Mouse (Mus musculus) midbrain, embryonic 16.5 days (tissue): ENCODE results near the gene Rad9b. TPM values are rescaled to one million over a fixed set of nuclear protein-coding genes. Genes with fewer than 3 reads are reported as not detected.
A peak's percentile ranks its signal among the peaks of the same experiment; 100 is the strongest.

Experiments used
- ATAC-seq: fragments of 200-750 bp; cut with Nextera tagmentation; 2 replicates; pipeline ENCODE4 v1.8.0; 2017; ENCODE audit warnings: moderate TSS enrichment
- H3K27ac ChIP-seq: fragments of 300-500 bp; sonication (generic); 2 replicates; pipeline ENCODE4 v1.5.1; 2014; ENCODE audit warnings: mild to moderate bottlenecking, low read length, mixed read lengths
- H3K27me3 ChIP-seq: fragments of 300-500 bp; sonication (generic); 2 replicates; pipeline ENCODE4 v1.6.1; 2014; ENCODE audit warnings: low read depth, low read length, mixed read lengths; ENCODE audit not compliant: control insufficient read depth, insufficient read depth
- H3K36me3 ChIP-seq: fragments of 300-500 bp; sonication (generic); 2 replicates; pipeline ENCODE4 v1.6.1; 2014; ENCODE audit warnings: mild to moderate bottlenecking, low read length, moderate library complexity, mixed read lengths; ENCODE audit not compliant: control insufficient read depth, insufficient read depth
- H3K4me1 ChIP-seq: fragments of 300-500 bp; sonication (generic); 2 replicates; pipeline ENCODE4 v1.6.1; 2014; ENCODE audit warnings: mild to moderate bottlenecking, low read length, mixed read lengths; ENCODE audit not compliant: control insufficient read depth, insufficient read depth
- H3K4me2 ChIP-seq: fragments of 300-500 bp; sonication (generic); 2 replicates; pipeline ENCODE4 v1.6.1; 2014; ENCODE audit warnings: mild to moderate bottlenecking, low read length, mixed read lengths
- H3K4me3 ChIP-seq: fragments of 300-500 bp; sonication (generic); 2 replicates; pipeline ENCODE4 v1.5.1; 2014; ENCODE audit warnings: low read depth, mild to moderate bottlenecking, low read length, moderate library complexity, mixed read lengths
- H3K9ac ChIP-seq: fragments of 300-500 bp; sonication (generic); 2 replicates; pipeline ENCODE4 v1.6.1; 2014; ENCODE audit warnings: low read depth, low read length, mixed read lengths
- H3K9me3 ChIP-seq: fragments of 300-500 bp; sonication (generic); replicated peaks from 2 replicates; pipeline ENCODE4 v1.6.1; 2014; ENCODE audit warnings: mild to moderate bottlenecking, low read length, mixed read lengths; ENCODE audit not compliant: control insufficient read depth, poor library complexity, severe bottlenecking
- WGBS: fragments of 180-500 bp; shearing (Covaris S2); extraction: QIAGEN DNeasy Blood & Tissue Kit; methylation state at CpG from one replicate; pipeline ENCODE4 v1.1.7; 2014; 5-methylcytosine and 5-hydroxymethylcytosine counted together
- polyA plus RNA-seq: library from polyadenylated mRNA; unstranded; fragments of >200 nt; fragmentation: Nextera tagmentation; extraction: Ambion mirVana; gene quantifications from 2 replicates; pipeline ENCODE4 v1.2.1, GENCODE M21; 2015

The Rad9b gene
- polyA plus RNA-seq, 1 experiment from 2014 or later, result 23.9 TPM

DNA sequence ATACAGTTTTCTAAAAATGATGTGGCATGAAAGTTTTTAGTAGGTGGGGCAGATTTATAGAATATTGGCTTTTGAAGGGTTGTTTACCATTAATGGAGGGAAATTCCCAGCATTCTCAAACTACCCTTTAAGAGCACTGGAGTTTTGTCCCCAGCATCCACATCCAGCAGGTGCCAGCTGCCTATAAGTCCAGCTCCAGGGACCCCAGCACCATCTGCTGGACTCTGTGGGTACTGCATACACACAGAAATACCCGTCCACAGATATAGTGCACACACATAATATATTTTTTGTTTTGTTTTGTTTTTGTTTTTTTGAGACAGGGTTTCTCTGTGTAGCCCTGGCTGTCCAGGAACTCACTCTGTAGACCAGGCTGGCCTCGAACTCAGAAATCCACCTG, 39.9 kb upstream of the Rad9b start:
- Histone ChIP-seq H3K4me3 (no peak overlapping the region), H3K27me3 (no peaks in the 10 kb centered on the region), H3K27ac (no peak overlapping the region), H3K36me3 (peaks cover 13% of the 10 kb centered on the region), H3K9ac (no peak overlapping the region), H3K9me3 (no peaks in the 10 kb centered on the region), H3K4me2 (no peak overlapping the region), H3K4me1 (peaks cover 9% of the 10 kb centered on the region)
- no peak for ATAC-seq
- WGBS, result 50% methylated on average over 2 of the region's 2 CpGs

DNA sequence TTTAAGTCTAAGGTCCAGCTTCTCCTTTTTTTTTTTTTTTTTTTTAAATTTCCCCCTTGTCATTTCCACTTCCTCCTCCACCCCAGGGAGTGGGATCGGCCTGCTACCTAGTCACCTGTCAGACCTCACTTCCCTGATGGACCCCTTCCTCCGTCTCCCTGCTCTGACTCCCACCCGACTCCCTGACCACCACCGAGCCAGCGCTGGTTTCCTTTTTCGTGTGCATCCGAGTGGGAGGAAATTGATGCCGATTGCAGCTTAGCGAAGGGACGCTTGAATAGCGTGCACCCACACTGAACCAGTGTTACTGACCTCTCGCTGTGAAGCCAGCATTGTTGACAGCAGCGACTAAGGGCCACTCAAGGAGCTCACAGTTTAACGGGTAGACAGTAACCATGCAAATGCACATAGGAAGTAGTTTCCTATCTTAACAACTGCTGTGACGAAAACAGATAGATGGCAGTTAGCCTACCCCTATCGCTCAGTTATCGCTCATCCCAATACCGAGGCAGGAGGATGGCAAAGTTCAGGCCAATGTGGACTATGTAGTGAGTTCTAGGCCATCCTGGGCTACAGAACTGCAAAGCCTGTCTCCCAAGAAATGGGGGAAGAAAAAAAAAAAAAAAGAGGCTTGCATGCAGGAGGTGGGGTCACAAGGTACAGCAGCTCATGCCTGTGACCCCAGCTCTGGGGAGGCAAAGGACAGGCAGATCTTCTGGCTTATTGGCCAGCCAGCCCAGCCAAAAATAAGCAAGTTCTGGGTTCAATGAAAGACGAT, 38.4 kb upstream of the Rad9b start:
- H3K4me2 ChIP-seq, result peak overlapping the region; percentile 81
- no peaks in the 10 kb centered on the region for H3K27me3 ChIP-seq
- no peak overlapping the region for H3K27ac ChIP-seq
- H3K9me3 ChIP-seq, result no peaks in the 10 kb centered on the region
- peak; percentile 39; the same call in 1 of the 2 replicates for ATAC-seq
- WGBS, result 15% methylated on average over 19 of the region's 19 CpGs
- H3K4me1 ChIP-seq, result peaks cover 9% of the 10 kb centered on the region
- peak overlapping the region; percentile 73 for H3K4me3 ChIP-seq
- H3K36me3 ChIP-seq, result peaks cover 9% of the 10 kb centered on the region
- peak overlapping the region; percentile 86 for H3K9ac ChIP-seq

DNA sequence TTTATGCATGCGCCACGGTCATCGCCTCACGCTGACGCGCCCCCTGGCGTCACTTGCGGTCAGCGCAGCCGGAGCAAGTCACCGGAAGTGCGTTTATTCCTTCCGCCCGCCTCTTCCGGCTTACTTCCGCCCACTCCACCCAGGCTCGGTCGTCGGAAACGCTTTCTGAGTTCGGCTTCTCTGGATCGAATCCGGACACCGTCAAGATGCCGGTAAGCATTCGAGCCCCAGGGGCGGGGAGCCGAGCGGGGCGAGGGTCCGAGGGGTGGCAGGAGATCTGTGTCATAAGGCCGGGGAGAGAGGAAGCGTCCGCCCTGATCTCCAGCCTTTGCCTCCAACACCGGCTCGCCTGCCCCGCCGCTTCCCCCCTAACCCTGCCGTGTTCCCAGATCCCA, 37.8 kb upstream of the Rad9b start, which contains the start of gene Arpc3:
Gene Arpc3 (plus strand): TSS at position 93 of the 395 bp plus-strand sequence.
- under 1% methylated on average over 39 of the region's 39 CpGs for whole genome bisulfite sequencing
- peak; percentile 91 for ATAC-seq

DNA sequence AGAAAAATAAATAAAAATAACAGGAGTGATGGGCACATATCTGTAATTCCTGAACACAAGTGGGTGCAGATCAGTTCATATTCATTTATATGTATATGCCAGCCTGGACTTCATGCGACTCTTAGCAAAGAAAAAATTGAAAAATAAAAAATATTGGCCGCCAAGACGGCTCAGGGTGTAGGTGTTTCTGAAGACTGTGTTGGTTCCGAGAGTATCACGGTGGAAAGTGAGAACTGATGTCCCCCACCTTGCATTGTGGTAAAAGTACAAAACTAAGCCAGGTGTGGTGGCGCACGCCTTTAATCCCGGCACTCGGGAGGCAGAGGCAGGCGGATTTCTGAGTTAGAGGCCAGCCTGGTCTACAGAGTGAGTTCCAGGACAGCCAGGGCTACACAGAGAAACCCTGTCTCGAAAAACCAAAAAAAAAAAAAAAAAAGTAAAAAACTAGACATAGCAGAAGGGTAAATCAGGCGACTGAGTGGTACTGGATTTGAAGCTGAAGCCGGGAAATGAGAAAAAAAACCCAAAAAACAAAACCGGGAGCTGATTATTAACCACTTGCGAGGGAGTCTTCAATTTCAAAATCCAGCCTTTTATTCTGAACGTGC, 37.2 kb upstream of the Rad9b start:
- ATAC-seq, result peak; percentile 38; the same call in 1 of the 2 replicates
- Histone ChIP-seq H3K9me3 (no peaks in the 10 kb centered on the region), H3K4me1 (peaks cover 9% of the 10 kb centered on the region), H3K4me2 (peak overlapping the region; percentile 39), H3K27me3 (no peaks in the 10 kb centered on the region), H3K9ac (no peak overlapping the region), H3K27ac (peak overlapping the region; percentile 69; the same call in 1 of the 2 replicates), H3K36me3 (no peaks in the 10 kb centered on the region), H3K4me3 (peak overlapping the region; percentile 73; the same call in 1 of the 2 replicates)
- WGBS, result 52% methylated on average over 15 of the region's 16 CpGs

More for the DNA sequence above, 37.8 kb upstream of the Rad9b start, which contains the start of gene Arpc3:
- Histone ChIP-seq H3K4me2 (peak within 1 kb of the TSS; percentile 81), H3K4me3 (peak within 1 kb of the TSS; percentile 73), H3K27me3 (no peaks in the 10 kb centered on the region), H3K27ac (peak within 1 kb of the TSS; percentile 69), H3K9me3 (no peaks in the 10 kb centered on the region), H3K4me1 (peaks cover 9% of the 10 kb centered on the region), H3K36me3 (peaks cover 3% of the 10 kb centered on the region), H3K9ac (peak within 1 kb of the TSS; percentile 86)

DNA sequence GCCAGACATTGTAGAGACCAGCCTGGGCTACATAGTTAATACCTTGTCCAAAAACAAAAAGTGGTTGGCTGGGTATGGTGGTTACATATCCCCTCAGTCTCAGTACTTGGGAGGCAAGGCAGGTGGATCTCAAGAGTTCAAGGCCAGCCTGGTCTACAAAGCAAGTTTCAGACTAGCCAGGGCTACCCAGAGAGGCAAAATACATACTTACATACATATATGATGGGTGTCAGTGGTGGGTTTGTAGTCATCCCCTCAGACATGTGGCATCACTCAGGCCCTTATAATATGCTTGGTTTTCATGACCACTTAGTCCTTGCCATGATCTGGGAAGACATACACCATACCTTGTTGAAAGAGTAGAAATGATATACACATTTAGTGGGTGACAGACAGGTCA, 36.6 kb upstream of the Rad9b start:
- no peak overlapping the region for H3K4me2 ChIP-seq
- peaks cover 9% of the 10 kb centered on the region for H3K4me1 ChIP-seq
- no peaks in the 10 kb centered on the region for H3K9me3 ChIP-seq
- no peaks in the 10 kb centered on the region for H3K36me3 ChIP-seq
- no peaks in the 10 kb centered on the region for H3K27me3 ChIP-seq
- H3K27ac ChIP-seq, result no peak overlapping the region
- H3K9ac ChIP-seq, result no peak overlapping the region
- ATAC-seq, result no peak
- H3K4me3 ChIP-seq, result no peak overlapping the region

GRCm38 (mm10) chr5:122390006-122390405, 36.0 kb upstream of the Rad9b start:
- no peak for ATAC-seq
- peaks cover 9% of the 10 kb centered on the region for H3K4me1 ChIP-seq
- no peaks in the 10 kb centered on the region for H3K27me3 ChIP-seq
- no peaks in the 10 kb centered on the region for H3K9me3 ChIP-seq
- H3K9ac ChIP-seq, result no peak overlapping the region
- H3K27ac ChIP-seq, result no peak overlapping the region
- H3K4me2 ChIP-seq, result no peak overlapping the region
- H3K36me3 ChIP-seq, result no peaks in the 10 kb centered on the region
- whole genome bisulfite sequencing, result 87% methylated on average over 5 of the region's 5 CpGs
- no peak overlapping the region for H3K4me3 ChIP-seq

DNA sequence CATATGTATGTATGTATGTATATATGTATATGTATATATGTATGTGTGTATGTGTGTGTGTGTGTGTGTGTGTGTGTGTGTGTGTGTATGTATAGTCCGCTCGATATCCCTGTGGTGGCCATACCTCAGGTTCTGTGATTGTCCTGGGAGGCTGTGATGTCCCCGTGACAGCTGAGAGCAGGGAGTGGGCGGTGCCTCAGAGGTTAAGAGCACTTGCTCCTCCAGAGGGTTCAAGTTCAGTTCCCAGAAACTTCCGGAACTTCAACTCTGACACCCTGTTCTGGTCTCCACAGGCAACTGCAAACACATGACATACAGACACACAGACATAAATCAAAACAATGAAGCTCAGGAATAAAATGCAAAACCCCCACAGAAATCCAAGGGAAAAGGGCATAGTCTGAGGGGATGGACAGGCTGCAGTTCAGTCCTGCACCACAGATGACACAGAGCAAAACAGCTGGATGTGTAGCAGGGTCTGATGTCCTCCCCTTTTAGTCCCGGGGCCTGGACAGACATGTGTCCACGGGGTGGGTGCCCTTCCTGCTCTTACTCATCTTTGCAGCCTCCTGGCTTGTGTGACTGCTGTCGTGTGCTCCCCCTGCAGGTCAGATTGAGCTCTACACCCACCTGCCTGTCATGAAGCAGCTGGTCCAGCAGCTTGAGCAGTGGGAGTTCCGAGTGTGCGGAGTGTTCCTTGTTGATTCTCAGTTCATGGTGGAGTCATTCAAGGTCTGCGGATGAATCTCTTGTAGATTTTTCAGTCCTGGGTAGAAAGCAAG, 25.5 kb upstream of the Rad9b start:
- H3K27me3 ChIP-seq, result no peaks in the 10 kb centered on the region
- 52% methylated on average over 11 of the region's 11 CpGs for WGBS
- peaks cover 19% of the 10 kb centered on the region for H3K36me3 ChIP-seq
- no peak overlapping the region for H3K9ac ChIP-seq
- H3K9me3 ChIP-seq, result no peaks in the 10 kb centered on the region
- H3K27ac ChIP-seq, result no peak overlapping the region
- 0 out of 2 replicates have a peak, but pooled peaks have one; percentile 32 for ATAC-seq
- no peak overlapping the region for H3K4me3 ChIP-seq
- H3K4me1 ChIP-seq, result no peaks in the 10 kb centered on the region
- no peak overlapping the region for H3K4me2 ChIP-seq

DNA sequence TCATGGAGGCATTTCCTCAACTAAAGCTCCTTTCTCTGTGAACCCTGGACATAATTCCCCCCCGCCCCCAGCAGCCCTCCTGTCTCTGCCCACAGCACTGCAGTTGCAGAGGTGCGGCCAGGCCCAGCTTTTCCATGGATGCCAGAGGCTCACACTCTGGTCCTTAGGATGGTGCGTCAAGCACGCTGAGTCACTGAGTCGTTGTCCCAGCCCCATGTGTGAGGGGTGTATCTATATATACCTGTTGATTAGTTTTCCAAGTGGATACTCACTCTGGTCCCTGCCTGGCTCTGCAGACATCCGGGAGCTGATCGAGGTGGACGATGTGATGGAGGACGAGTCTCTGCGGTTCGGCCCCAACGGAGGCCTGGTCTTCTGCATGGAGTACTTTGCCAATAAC, 24.1 kb upstream of the Rad9b start:
- no peak overlapping the region for H3K9ac ChIP-seq
- H3K9me3 ChIP-seq, result no peaks in the 10 kb centered on the region
- WGBS, result 97% methylated on average over 12 of the region's 12 CpGs
- H3K4me2 ChIP-seq, result no peak overlapping the region
- peaks cover 19% of the 10 kb centered on the region for H3K36me3 ChIP-seq
- ATAC-seq, result no peak
- no peak overlapping the region for H3K4me3 ChIP-seq
- peaks cover 5% of the 10 kb centered on the region for H3K4me1 ChIP-seq
- H3K27ac ChIP-seq, result no peak overlapping the region
- H3K27me3 ChIP-seq, result no peaks in the 10 kb centered on the region
